Mouse (Mus musculus): ENCODE data around the gene Qtrt1. TPM values are rescaled to one million over a fixed set of nuclear protein-coding genes. Genes with fewer than 3 reads are reported as not detected.

The Qtrt1 gene
- polyA plus RNA-seq, 1 experiment, result 40.0 TPM

DNA sequence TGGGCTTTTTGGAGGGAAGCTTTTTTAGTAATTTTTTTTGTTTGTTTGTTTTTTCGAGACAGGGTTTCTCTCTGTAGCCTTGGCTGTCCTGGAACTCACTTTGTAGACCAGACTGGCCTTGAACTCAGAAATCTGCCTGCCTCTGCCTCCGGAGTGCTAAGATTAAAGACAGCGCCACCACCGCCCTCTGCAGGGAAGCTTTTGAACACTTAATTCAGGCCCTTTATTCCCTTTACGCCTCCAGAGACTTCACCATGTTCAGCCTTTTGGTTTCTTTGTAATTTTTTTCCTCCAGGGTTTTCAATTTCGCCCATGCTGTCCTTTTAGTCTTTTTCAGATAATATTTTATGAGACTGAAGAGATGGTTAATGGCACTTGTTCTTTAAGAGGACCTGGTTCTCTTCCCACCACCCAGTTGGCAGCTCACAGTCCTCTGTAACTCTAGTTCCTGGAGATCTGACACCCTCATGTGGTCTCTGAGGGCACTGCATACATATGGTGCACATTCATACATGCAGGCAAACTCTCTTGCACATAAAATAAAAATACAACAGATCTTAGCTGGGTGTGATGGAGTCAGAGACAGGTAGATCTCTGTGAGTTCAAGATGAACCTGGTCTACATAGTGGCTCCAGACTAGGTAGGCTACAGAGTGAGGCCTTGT, 33.6 kb downstream of the Qtrt1 start:
- no peaks in the 10 kb centered on the region for H3K36me3 ChIP-seq (ENCODE audit: control insufficient read depth, insufficient read depth, low read length, poor library complexity, severe bottlenecking)

DNA sequence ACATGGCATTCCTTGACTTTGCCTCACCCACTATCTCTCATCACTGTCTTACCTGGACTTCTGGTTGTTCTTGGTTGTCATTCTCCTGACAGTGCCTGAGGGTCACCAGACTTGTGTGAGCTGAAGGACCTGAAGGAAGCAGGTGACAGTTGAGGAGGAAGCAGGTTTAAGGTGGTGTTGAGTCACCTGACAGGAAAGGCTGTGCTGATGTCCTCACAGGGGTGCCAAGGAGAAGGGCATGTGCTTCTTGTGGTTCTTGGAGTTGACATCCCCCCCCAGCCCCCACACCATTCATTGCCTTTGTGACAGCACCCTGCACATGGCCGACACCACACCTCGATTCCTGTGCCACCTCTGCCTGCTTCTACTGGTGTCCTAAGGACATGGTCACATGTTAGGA, 36.1 kb downstream of the Qtrt1 start:
- no peak overlapping the region for H3K27ac ChIP-seq (ENCODE audit: insufficient read depth, low read length)
- no peaks in the 10 kb centered on the region for H3K27me3 ChIP-seq (ENCODE audit: control insufficient read depth, insufficient read depth, low read length, poor library complexity, severe bottlenecking)
- no peaks in the 10 kb centered on the region for H3K36me3 ChIP-seq (ENCODE audit: control insufficient read depth, insufficient read depth, low read length, poor library complexity, severe bottlenecking)
- H3K4me3 ChIP-seq (ENCODE audit: low read depth, low read length), result no peak overlapping the region
- no peak overlapping the region for H3K9ac ChIP-seq (ENCODE audit: low read depth, poor library complexity, severe bottlenecking)
- H3K4me1 ChIP-seq (ENCODE audit: control insufficient read depth, insufficient read depth, low read length), result peaks cover 11% of the 10 kb centered on the region
- TF ChIP-seq EP300 (IDR thresholded peaks at IDR 0.05; ENCODE audit: insufficient read depth, low read depth, low read length), result no peak
- TF ChIP-seq CTCF (IDR thresholded peaks at IDR 0.05; ENCODE audit: low read depth, low read length), result no peak
- no peaks in the 10 kb centered on the region for H3K9me3 ChIP-seq (replicated peaks; ENCODE audit: control insufficient read depth, insufficient read depth, low read length, poor library complexity, severe bottlenecking)

More for the DNA sequence above, 33.6 kb downstream of the Qtrt1 start:
- Histone ChIP-seq H3K9me3 (replicated peaks; ENCODE audit: control insufficient read depth, insufficient read depth, low read length, poor library complexity, severe bottlenecking) (no peaks in the 10 kb centered on the region), H3K4me3 (ENCODE audit: low read depth, low read length) (no peak overlapping the region), H3K9ac (ENCODE audit: low read depth, poor library complexity, severe bottlenecking) (no peak overlapping the region), H3K4me1 (ENCODE audit: control insufficient read depth, insufficient read depth, low read length) (peaks cover 8% of the 10 kb centered on the region), H3K27me3 (ENCODE audit: control insufficient read depth, insufficient read depth, low read length, poor library complexity, severe bottlenecking) (no peaks in the 10 kb centered on the region), H3K27ac (ENCODE audit: insufficient read depth, low read length) (no peak overlapping the region)
- no peak for TF ChIP-seq POLR2A (IDR thresholded peaks at IDR 0.05; ENCODE audit: insufficient read depth, low read length)
- no peak for TF ChIP-seq CTCF (IDR thresholded peaks at IDR 0.05; ENCODE audit: low read depth, low read length)
- TF ChIP-seq EP300 (IDR thresholded peaks at IDR 0.05; ENCODE audit: insufficient read depth, low read depth, low read length), result no peak

DNA sequence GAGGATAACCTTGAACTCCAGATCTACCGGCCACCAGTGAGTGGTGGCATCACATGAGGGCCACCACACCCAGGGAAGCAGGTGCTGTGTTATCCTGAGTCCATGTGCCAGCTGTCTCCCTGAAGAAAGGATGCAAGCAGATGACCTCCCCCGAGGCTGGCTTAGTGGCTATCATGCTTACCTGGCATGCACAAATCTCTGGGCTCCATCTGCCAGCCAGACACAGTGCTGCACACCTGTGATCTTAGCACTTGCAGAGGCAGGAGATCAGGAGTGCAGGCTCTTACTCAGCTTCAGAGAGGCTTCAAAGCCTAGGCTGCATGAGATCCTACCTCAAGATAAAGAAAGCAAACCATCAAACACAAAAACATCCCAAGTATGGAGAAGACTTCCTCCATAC, 38.1 kb downstream of the Qtrt1 start:
- no peak overlapping the region for H3K27ac ChIP-seq (ENCODE audit: insufficient read depth, low read length)
- TF ChIP-seq POLR2A (IDR thresholded peaks at IDR 0.05; ENCODE audit: insufficient read depth, low read length) (no peak), EP300 (IDR thresholded peaks at IDR 0.05; ENCODE audit: insufficient read depth, low read depth, low read length) (no peak), CTCF (IDR thresholded peaks at IDR 0.05; ENCODE audit: low read depth, low read length) (no peak)
- H3K4me3 ChIP-seq (ENCODE audit: low read depth, low read length), result no peak overlapping the region
- peaks cover 13% of the 10 kb centered on the region for H3K4me1 ChIP-seq (ENCODE audit: control insufficient read depth, insufficient read depth, low read length)
- H3K36me3 ChIP-seq (ENCODE audit: control insufficient read depth, insufficient read depth, low read length, poor library complexity, severe bottlenecking), result no peaks in the 10 kb centered on the region
- no peaks in the 10 kb centered on the region for H3K9me3 ChIP-seq (replicated peaks; ENCODE audit: control insufficient read depth, insufficient read depth, low read length, poor library complexity, severe bottlenecking)
- H3K9ac ChIP-seq (ENCODE audit: low read depth, poor library complexity, severe bottlenecking), result no peak overlapping the region
- no peaks in the 10 kb centered on the region for H3K27me3 ChIP-seq (ENCODE audit: control insufficient read depth, insufficient read depth, low read length, poor library complexity, severe bottlenecking)

DNA sequence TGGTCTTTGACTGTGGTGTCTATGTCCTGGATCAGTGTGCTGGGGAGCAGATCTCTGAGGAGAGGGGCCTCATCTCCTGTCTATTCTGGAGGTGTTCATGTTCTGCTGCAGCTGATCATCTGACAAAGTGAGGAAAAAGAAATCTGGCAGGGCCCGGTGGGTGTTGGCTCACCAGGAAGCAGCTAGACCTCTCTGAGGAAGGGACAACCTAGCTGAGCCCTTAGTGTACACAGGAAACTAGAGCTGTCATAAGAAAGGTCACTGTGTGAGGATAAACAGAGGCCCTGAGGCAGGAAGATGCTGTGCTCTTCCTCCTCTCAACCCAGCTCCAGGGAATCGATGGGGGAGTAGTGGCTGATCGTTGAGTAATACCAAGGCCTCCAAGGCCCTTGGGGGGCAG, 38.6 kb downstream of the Qtrt1 start:
- Histone ChIP-seq H3K4me1 (ENCODE audit: control insufficient read depth, insufficient read depth, low read length) (peaks cover 16% of the 10 kb centered on the region), H3K9me3 (replicated peaks; ENCODE audit: control insufficient read depth, insufficient read depth, low read length, poor library complexity, severe bottlenecking) (no peaks in the 10 kb centered on the region), H3K9ac (ENCODE audit: low read depth, poor library complexity, severe bottlenecking) (no peak overlapping the region), H3K27me3 (ENCODE audit: control insufficient read depth, insufficient read depth, low read length, poor library complexity, severe bottlenecking) (no peaks in the 10 kb centered on the region), H3K4me3 (ENCODE audit: low read depth, low read length) (no peak overlapping the region), H3K36me3 (ENCODE audit: control insufficient read depth, insufficient read depth, low read length, poor library complexity, severe bottlenecking) (no peaks in the 10 kb centered on the region), H3K27ac (ENCODE audit: insufficient read depth, low read length) (no peak overlapping the region)
- TF ChIP-seq CTCF (IDR thresholded peaks at IDR 0.05; ENCODE audit: low read depth, low read length) (no peak), EP300 (IDR thresholded peaks at IDR 0.05; ENCODE audit: insufficient read depth, low read depth, low read length) (no peak), POLR2A (IDR thresholded peaks at IDR 0.05; ENCODE audit: insufficient read depth, low read length) (no peak)

DNA sequence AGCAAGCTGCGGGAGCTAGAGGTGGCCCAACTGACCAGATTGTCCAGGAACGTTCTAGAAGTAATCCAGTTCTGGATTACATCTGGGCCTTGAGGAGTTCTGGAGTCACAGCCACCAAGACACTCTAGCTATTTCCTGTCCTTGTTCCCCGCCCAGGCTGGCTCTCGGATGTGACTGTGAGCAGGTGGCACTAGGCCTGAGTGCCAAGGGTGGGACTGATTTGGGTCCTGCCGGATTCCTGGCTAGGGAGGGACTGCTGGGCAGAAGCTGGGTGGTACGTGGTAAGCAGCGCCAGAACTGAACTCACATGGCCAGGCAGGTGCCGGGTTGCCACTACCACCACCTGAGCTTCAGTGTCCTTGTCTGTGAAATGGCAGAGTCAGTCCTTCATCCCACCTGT, 39.8 kb downstream of the Qtrt1 start:
- peaks cover 20% of the 10 kb centered on the region for H3K4me1 ChIP-seq (ENCODE audit: control insufficient read depth, insufficient read depth, low read length)
- no peak overlapping the region for H3K9ac ChIP-seq (ENCODE audit: low read depth, poor library complexity, severe bottlenecking)

DNA sequence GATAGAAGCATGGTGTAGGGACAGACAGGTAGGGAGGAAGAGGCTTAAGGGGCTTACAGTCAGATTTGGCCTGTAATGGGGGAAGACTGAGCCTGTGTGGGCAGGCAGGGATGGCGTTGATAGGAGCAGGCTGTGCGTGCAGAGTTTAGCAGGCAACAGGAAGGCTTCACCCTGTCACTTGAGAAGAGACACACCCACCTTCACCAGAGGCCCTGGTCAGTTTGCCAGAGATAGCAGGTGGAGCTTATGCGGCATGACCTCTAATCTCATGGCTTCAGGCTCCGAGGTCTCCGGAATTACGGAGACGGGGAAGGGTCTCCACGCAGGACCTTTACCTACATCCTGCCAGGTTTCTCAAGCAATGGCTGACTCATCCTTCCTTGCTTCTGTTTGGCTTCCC, 40.2 kb downstream of the Qtrt1 start:
- no peaks in the 10 kb centered on the region for H3K9me3 ChIP-seq (replicated peaks; ENCODE audit: control insufficient read depth, insufficient read depth, low read length, poor library complexity, severe bottlenecking)
- peaks cover 20% of the 10 kb centered on the region for H3K4me1 ChIP-seq (ENCODE audit: control insufficient read depth, insufficient read depth, low read length)
- TF ChIP-seq CTCF (IDR thresholded peaks at IDR 0.05; ENCODE audit: low read depth, low read length), result no peak
- no peak for TF ChIP-seq EP300 (IDR thresholded peaks at IDR 0.05; ENCODE audit: insufficient read depth, low read depth, low read length)
- TF ChIP-seq POLR2A (IDR thresholded peaks at IDR 0.05; ENCODE audit: insufficient read depth, low read length), result no peak
- H3K4me3 ChIP-seq (ENCODE audit: low read depth, low read length), result no peak overlapping the region
- H3K9ac ChIP-seq (ENCODE audit: low read depth, poor library complexity, severe bottlenecking), result no peak overlapping the region
- no peak overlapping the region for H3K27ac ChIP-seq (ENCODE audit: insufficient read depth, low read length)
- no peaks in the 10 kb centered on the region for H3K27me3 ChIP-seq (ENCODE audit: control insufficient read depth, insufficient read depth, low read length, poor library complexity, severe bottlenecking)
- no peaks in the 10 kb centered on the region for H3K36me3 ChIP-seq (ENCODE audit: control insufficient read depth, insufficient read depth, low read length, poor library complexity, severe bottlenecking)

More for the DNA sequence above, 39.8 kb downstream of the Qtrt1 start:
- no peaks in the 10 kb centered on the region for H3K9me3 ChIP-seq (replicated peaks; ENCODE audit: control insufficient read depth, insufficient read depth, low read length, poor library complexity, severe bottlenecking)
- H3K4me3 ChIP-seq (ENCODE audit: low read depth, low read length), result no peak overlapping the region
- no peaks in the 10 kb centered on the region for H3K36me3 ChIP-seq (ENCODE audit: control insufficient read depth, insufficient read depth, low read length, poor library complexity, severe bottlenecking)
- TF ChIP-seq POLR2A (IDR thresholded peaks at IDR 0.05; ENCODE audit: insufficient read depth, low read length) (no peak), EP300 (IDR thresholded peaks at IDR 0.05; ENCODE audit: insufficient read depth, low read depth, low read length) (no peak), CTCF (IDR thresholded peaks at IDR 0.05; ENCODE audit: low read depth, low read length) (no peak)
- H3K27me3 ChIP-seq (ENCODE audit: control insufficient read depth, insufficient read depth, low read length, poor library complexity, severe bottlenecking), result no peaks in the 10 kb centered on the region
- no peak overlapping the region for H3K27ac ChIP-seq (ENCODE audit: insufficient read depth, low read length)
